Mouse (Mus musculus): ENCODE results near the gene Dmgdh. TPM values are rescaled to one million over a fixed set of nuclear protein-coding genes. Genes with fewer than 3 reads are reported as not detected.

Gene Dmgdh
- polyA plus RNA-seq, 1 experiment from 2014 or later: not detected

DNA sequence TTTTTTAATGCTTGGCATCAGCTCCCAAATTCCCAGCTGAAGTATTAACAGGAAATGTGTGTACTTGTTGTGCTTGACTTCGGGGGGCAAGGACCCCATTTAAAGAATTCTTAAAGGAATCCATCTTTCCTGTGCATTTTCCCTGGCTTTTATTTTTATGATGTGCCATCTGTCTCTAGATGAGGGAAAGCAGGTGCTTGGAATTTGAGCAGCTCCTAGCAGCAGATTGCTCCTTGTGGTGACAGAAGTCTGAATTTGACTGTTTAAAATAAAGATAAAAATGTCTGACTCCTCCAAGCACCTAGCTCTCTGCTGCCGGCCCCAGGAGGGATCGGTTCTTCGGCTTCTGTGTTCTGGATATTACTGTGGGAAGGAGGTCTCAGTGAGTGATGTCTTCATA lies 47.7 kb downstream of the Dmgdh start:
- H3K36me3 ChIP-seq (ENCODE audit: control insufficient read depth, insufficient read depth, low read length): no peaks in the 10 kb centered on the region
- H3K4me2 ChIP-seq: no peak overlapping the region
- no peaks in the 10 kb centered on the region for H3K27me3 ChIP-seq (ENCODE audit: control insufficient read depth, insufficient read depth, low read length)
- ATAC-seq (ENCODE audit: low FRiP score): no peak
- H3K9ac ChIP-seq (ENCODE audit: low read length): no peak overlapping the region
- H3K4me1 ChIP-seq (ENCODE audit: control insufficient read depth, insufficient read depth, low read length): no peaks in the 10 kb centered on the region
- H3K9me3 ChIP-seq (ENCODE audit: control insufficient read depth, low read length): no peaks in the 10 kb centered on the region
- no peak overlapping the region for H3K27ac ChIP-seq (ENCODE audit: low read depth, low read length)
- no peak for DNase-seq (ENCODE audit: low spot score, missing footprints)
- 83% methylated on average over 4 of the region's 4 CpGs for WGBS
- no peak overlapping the region for H3K4me3 ChIP-seq (ENCODE audit: low read depth, low read length)

DNA sequence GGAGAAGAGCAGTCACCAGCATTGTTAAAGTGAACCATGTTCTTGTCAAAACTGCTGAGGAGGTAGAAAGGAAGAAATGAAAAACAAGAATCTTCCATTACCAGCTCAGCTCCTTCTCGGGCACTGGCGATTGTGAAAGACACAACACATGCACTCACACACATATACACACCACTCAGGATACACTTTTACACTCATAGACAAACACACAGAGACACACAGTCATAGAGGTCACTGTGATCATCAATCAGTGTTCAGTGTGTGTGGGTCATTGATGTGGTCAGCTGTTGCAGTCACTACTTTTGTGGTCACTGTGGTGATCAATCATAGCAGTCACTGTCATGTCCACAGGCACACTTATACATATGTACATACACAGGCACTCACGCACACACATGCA lies 49.2 kb downstream of the Dmgdh start:
- 91% methylated on average over 3 of the region's 3 CpGs for WGBS
- ATAC-seq (ENCODE audit: low FRiP score) (no peak), DNase-seq (ENCODE audit: low spot score, missing footprints) (no peak)
- Histone ChIP-seq H3K4me1 (ENCODE audit: control insufficient read depth, insufficient read depth, low read length) (no peaks in the 10 kb centered on the region), H3K4me3 (ENCODE audit: low read depth, low read length) (no peak overlapping the region), H3K27ac (ENCODE audit: low read depth, low read length) (no peak overlapping the region), H3K9ac (ENCODE audit: low read length) (no peak overlapping the region), H3K36me3 (ENCODE audit: control insufficient read depth, insufficient read depth, low read length) (no peaks in the 10 kb centered on the region), H3K27me3 (ENCODE audit: control insufficient read depth, insufficient read depth, low read length) (no peaks in the 10 kb centered on the region), H3K4me2 (no peak overlapping the region), H3K9me3 (ENCODE audit: control insufficient read depth, low read length) (no peaks in the 10 kb centered on the region)

DNA sequence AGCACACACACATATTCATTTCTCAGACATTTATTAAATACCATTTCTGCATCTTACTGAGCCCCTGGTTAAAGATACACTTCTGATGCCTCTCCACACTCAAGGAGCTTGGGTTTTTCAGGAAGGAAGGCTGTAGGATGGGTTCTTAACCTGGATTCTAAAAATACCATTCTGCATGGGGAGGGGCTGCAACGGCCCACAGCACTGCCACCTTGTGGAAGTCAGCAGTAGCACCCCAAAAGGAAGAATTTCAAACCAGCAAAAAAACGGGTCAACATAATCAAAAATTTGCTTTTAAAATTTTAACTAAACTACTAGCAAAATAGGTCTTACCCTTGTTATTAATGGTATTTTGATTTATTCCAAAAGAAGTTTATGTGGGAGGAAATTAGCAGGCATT lies 50.0 kb downstream of the Dmgdh start:
- H3K4me3 ChIP-seq (ENCODE audit: low read depth, low read length): no peak overlapping the region
- H3K27ac ChIP-seq (ENCODE audit: low read depth, low read length): no peak overlapping the region
- ATAC-seq (ENCODE audit: low FRiP score) (no peak), DNase-seq (ENCODE audit: low spot score, missing footprints) (no peak)
- no peak overlapping the region for H3K4me2 ChIP-seq
- no peaks in the 10 kb centered on the region for H3K27me3 ChIP-seq (ENCODE audit: control insufficient read depth, insufficient read depth, low read length)
- no peaks in the 10 kb centered on the region for H3K36me3 ChIP-seq (ENCODE audit: control insufficient read depth, insufficient read depth, low read length)
- no peak overlapping the region for H3K9ac ChIP-seq (ENCODE audit: low read length)
- H3K4me1 ChIP-seq (ENCODE audit: control insufficient read depth, insufficient read depth, low read length): no peaks in the 10 kb centered on the region
- no peaks in the 10 kb centered on the region for H3K9me3 ChIP-seq (ENCODE audit: control insufficient read depth, low read length)
- 39% methylated on average over 2 of the region's 2 CpGs for WGBS

DNA sequence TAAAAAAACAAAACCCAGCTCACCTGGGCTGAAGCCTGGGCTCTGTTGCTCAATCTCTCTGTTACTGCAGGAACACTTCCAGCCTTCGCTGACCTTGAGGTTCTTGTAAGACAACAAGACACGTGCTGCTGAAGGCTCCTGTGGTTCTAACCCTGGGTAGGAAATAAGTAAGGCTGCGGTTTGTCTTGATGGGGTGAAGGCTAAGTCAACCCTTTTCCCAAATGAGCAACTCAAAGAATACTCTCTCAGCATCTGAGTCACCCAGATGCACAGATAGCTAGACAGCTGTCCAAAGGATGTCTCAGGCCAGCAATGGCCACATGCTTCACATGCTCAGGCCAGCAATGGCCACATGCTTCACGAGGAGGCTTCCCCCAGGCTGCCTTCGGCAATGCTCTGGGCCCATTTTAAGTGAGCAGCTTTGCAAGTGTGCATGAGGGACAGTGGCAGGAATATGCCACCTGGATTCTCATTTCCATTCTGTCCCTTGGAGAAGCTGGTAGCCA lies 61.0 kb downstream of the Dmgdh start:
- Histone ChIP-seq H3K36me3 (ENCODE audit: control insufficient read depth, insufficient read depth, low read length) (no peaks in the 10 kb centered on the region), H3K27me3 (ENCODE audit: control insufficient read depth, insufficient read depth, low read length) (no peaks in the 10 kb centered on the region), H3K4me2 (no peak overlapping the region), H3K4me1 (ENCODE audit: control insufficient read depth, insufficient read depth, low read length) (no peaks in the 10 kb centered on the region), H3K9ac (ENCODE audit: low read length) (no peak overlapping the region), H3K9me3 (ENCODE audit: control insufficient read depth, low read length) (no peaks in the 10 kb centered on the region), H3K4me3 (ENCODE audit: low read depth, low read length) (no peak overlapping the region), H3K27ac (ENCODE audit: low read depth, low read length) (no peak overlapping the region)
- DNase-seq (ENCODE audit: low spot score, missing footprints) (no peak), ATAC-seq (ENCODE audit: low FRiP score) (no peak)
- WGBS: 89% methylated on average over 5 of the region's 5 CpGs

DNA sequence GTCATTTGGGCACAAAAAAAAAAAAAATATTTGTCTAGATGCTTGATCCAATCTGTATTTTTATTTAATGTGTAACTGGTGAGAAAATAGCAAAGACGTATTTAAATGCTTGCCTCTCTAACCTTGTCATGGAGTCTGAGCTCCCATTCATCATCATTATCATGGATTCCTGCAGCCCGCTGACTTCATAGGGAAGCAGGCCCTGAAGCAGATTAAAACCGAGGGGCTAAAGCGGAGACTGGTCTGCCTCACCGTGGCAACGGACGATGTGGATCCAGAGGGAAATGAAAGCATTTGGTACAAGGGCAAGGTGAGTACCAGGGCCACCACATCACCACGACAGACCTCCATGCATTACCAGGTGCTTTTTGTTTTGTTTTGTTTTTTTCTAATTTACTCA lies 69.9 kb downstream of the Dmgdh start:
- DNase-seq (ENCODE audit: low spot score, missing footprints) (peak; percentile 85), ATAC-seq (ENCODE audit: low FRiP score) (0 out of 2 replicates have a peak, but pooled peaks have one; percentile 62)
- H3K36me3 ChIP-seq (ENCODE audit: control insufficient read depth, insufficient read depth, low read length): no peaks in the 10 kb centered on the region
- WGBS: 25% methylated on average over 8 of the region's 8 CpGs
- H3K4me1 ChIP-seq (ENCODE audit: control insufficient read depth, insufficient read depth, low read length): no peaks in the 10 kb centered on the region
- no peak overlapping the region for H3K4me2 ChIP-seq
- no peaks in the 10 kb centered on the region for H3K9me3 ChIP-seq (ENCODE audit: control insufficient read depth, low read length)
- no peak overlapping the region for H3K9ac ChIP-seq (ENCODE audit: low read length)
- no peaks in the 10 kb centered on the region for H3K27me3 ChIP-seq (ENCODE audit: control insufficient read depth, insufficient read depth, low read length)
- H3K27ac ChIP-seq (ENCODE audit: low read depth, low read length): no peak overlapping the region
- H3K4me3 ChIP-seq (ENCODE audit: low read depth, low read length): no peak overlapping the region

DNA sequence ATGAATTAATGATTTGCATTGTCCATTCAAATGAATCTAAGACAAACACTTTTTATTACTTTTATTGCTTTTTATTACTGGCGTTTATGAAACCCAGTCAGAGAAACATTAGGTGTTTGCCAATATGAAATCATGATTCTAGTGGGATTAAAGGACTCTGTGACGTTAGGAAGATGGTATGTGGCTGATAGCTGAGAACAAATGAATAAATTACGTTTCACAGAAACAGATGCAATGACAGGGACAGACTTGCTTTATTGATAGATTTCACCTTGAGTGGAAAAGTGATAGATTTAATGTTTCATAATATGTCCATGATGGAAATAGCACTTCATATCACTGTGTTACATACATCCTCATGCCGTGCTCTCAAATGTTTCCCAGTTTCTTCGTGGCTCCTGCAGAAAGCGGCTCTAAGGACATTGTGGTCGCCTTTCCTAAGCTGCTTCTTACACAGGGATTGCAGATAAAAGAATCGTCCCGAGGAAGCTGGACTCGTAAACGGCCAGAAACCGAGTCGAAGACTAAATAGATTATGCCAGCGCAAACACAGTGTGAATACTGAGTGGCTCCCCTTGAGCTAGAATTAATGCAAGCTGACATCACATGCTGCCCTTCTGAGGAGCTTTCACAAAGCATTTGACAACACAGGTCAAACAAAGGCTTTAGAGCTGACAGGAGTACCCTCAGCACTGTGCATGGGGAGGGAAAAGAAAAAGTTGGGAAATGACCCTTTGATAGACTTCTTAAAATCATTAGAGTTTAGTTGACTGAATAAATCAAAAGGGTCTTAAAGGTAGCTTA lies 78.6 kb downstream of the Dmgdh start:
- no peaks in the 10 kb centered on the region for H3K27me3 ChIP-seq (ENCODE audit: control insufficient read depth, insufficient read depth, low read length)
- no peak overlapping the region for H3K4me3 ChIP-seq (ENCODE audit: low read depth, low read length)
- no peaks in the 10 kb centered on the region for H3K36me3 ChIP-seq (ENCODE audit: control insufficient read depth, insufficient read depth, low read length)
- peak overlapping the region; percentile 24; the same call in 1 of the 2 replicates for H3K4me2 ChIP-seq
- no peaks in the 10 kb centered on the region for H3K9me3 ChIP-seq (ENCODE audit: control insufficient read depth, low read length)
- 0 out of 2 replicates have a peak overlapping the region, but pooled peaks have one; percentile 14 for H3K9ac ChIP-seq (ENCODE audit: low read length)
- peak overlapping the region; percentile 83 for H3K27ac ChIP-seq (ENCODE audit: low read depth, low read length)
- WGBS: 19% methylated on average over 14 of the region's 14 CpGs
- DNase-seq (ENCODE audit: low spot score, missing footprints) (peak; percentile 94), ATAC-seq (ENCODE audit: low FRiP score) (peak; percentile 93)
- peaks cover 21% of the 10 kb centered on the region for H3K4me1 ChIP-seq (ENCODE audit: control insufficient read depth, insufficient read depth, low read length)

DNA sequence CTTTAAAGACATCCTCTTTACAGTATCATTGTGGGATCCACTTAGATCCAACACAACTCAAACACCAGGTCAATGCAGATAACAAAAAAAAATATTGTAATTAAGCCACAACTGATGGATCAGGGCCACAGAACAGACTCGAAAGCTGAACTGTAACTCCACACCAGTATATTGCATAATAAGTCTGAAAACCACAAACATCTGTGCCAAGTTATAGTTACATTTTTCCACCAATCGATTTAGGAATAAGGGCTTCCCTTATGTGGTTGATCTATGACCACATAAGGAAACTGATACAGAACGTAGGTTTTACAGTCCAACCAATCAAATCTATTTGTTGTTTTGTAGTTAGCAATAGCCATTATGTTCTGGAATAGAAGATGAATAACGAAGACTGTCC lies 80.9 kb downstream of the Dmgdh start:
- Histone ChIP-seq H3K4me1 (ENCODE audit: control insufficient read depth, insufficient read depth, low read length) (peaks cover 28% of the 10 kb centered on the region), H3K4me3 (ENCODE audit: low read depth, low read length) (no peak overlapping the region)

DNA sequence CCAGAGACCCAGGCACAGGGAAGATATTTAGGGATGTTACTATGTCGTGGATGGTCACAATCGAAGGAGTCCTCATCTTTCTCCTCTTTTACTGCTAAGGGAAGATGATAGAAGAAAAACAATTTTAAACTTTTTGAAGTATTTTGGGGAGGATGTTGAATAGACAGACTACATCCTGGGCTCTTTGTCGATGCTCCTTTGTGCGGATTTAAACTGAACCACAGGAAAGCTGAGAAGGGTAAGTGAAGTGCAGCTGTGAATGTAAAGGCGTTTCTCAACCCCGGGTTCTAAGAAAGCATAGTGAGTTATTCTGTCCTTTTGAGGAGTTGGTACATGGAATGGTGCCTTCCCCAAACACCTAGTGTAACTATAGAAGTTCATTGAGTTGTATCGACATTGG lies 82.4 kb downstream of the Dmgdh start:
- Histone ChIP-seq H3K27ac (ENCODE audit: low read depth, low read length) (no peak overlapping the region), H3K4me3 (ENCODE audit: low read depth, low read length) (no peak overlapping the region), H3K36me3 (ENCODE audit: control insufficient read depth, insufficient read depth, low read length) (no peaks in the 10 kb centered on the region), H3K9me3 (ENCODE audit: control insufficient read depth, low read length) (no peaks in the 10 kb centered on the region), H3K4me1 (ENCODE audit: control insufficient read depth, insufficient read depth, low read length) (peaks cover 28% of the 10 kb centered on the region), H3K4me2 (no peak overlapping the region), H3K27me3 (ENCODE audit: control insufficient read depth, insufficient read depth, low read length) (no peaks in the 10 kb centered on the region), H3K9ac (ENCODE audit: low read length) (no peak overlapping the region)
- WGBS: 91% methylated on average over 7 of the region's 7 CpGs
- no peak for ATAC-seq (ENCODE audit: low FRiP score)
- no peak for DNase-seq (ENCODE audit: low spot score, missing footprints)

More for the DNA sequence above, 80.9 kb downstream of the Dmgdh start:
- 87% methylated on average over 4 of the region's 4 CpGs for WGBS
- ATAC-seq (ENCODE audit: low FRiP score): no peak
- Histone ChIP-seq H3K9ac (ENCODE audit: low read length) (no peak overlapping the region), H3K27ac (ENCODE audit: low read depth, low read length) (no peak overlapping the region), H3K4me2 (no peak overlapping the region), H3K27me3 (ENCODE audit: control insufficient read depth, insufficient read depth, low read length) (no peaks in the 10 kb centered on the region), H3K9me3 (ENCODE audit: control insufficient read depth, low read length) (no peaks in the 10 kb centered on the region), H3K36me3 (ENCODE audit: control insufficient read depth, insufficient read depth, low read length) (no peaks in the 10 kb centered on the region)
- no peak for DNase-seq (ENCODE audit: low spot score, missing footprints)

DNA sequence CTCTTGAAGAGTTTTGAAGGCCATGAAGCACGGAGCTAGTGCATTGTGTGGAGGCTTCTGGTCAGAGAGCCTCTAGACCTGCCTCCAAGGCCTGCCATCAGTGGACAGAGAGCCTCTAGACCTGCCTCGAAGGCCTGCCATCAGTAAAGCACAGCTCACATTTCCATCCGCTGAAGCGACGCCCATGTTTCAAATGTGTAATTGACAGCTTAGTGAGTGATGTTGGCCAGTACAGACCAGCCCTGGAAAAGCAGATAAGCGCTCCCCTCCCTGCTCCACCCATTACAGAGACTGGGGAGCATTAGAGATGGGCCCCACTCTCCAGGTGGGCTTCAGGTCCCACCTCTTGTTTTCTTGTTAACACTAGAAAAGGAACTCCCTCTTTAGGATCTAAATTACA lies 83.3 kb downstream of the Dmgdh start:
- Histone ChIP-seq H3K4me1 (ENCODE audit: control insufficient read depth, insufficient read depth, low read length) (peaks cover 22% of the 10 kb centered on the region), H3K9me3 (ENCODE audit: control insufficient read depth, low read length) (no peaks in the 10 kb centered on the region), H3K36me3 (ENCODE audit: control insufficient read depth, insufficient read depth, low read length) (no peaks in the 10 kb centered on the region), H3K4me2 (no peak overlapping the region), H3K4me3 (ENCODE audit: low read depth, low read length) (no peak overlapping the region), H3K27me3 (ENCODE audit: control insufficient read depth, insufficient read depth, low read length) (no peaks in the 10 kb centered on the region), H3K27ac (ENCODE audit: low read depth, low read length) (no peak overlapping the region), H3K9ac (ENCODE audit: low read length) (no peak overlapping the region)
- WGBS: 87% methylated on average over 6 of the region's 6 CpGs
- DNase-seq (ENCODE audit: low spot score, missing footprints) (no peak), ATAC-seq (ENCODE audit: low FRiP score) (no peak)
